In the genomic region with DNA sequence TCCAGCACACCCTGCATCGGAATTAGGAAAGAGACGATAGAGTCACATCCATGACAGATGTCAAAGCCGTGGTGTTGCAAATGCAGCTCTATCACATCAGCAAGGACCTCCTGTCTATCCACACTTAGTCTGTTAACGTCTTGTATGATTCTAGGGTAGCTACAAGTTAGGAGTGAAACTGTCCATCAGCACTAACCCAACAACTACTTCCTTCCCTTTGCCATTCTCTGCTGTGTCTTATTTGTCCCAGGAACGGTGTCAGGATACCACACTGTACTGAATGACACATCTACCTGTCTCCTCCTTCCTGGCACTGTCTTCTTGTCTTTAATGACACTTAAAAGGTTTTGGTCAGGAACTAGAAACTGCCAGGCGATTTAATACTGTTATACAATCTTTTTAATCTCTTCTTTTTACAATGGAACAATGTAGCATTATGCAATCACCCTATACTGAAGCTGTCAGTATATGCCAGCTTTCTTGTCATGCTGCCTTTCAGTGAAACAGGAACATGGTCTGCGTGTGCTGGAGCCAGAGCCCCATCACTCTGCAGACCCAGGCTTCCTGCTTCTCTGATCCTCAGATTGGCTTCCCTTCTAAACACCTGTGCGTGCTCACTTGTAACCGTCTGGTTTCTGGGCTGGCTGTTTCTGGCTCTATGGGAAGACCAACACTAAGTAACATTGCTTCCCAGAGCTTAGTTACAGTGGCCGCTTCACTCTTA, we compare ENCODE assay signal across 23 mouse cellular contexts.
DNase-seq lines count a peak whose midpoint lies in the region; ATAC-seq and TF ChIP-seq lines count a peak whose summit lies in the region.
"Had no signal": no experiment of that assay in that cellular context is flagged by ENCODE, and none has a peak within 500 bp of the region (broad histone marks: within the 10 kb centered on the region; RNA-seq: fewer than 3 reads in every experiment).

No protein-coding gene starts in this region.

- no peak for TF ChIP-seq CTCF in layer of hippocampus, adult 2 months (conservative IDR thresholded peaks at IDR 0.05)
- no peak for TF ChIP-seq CTCF in thymus, adult 2 months (IDR thresholded peaks at IDR 0.05; ENCODE audit: borderline replicate concordance, control insufficient read depth, extremely low read depth, insufficient read depth, low read length, poor library complexity)

- H3K36me3 ChIP-seq in thymus, adult 2 months (ENCODE audit: control insufficient read depth, insufficient read depth, low read length) = no peaks in the 10 kb centered on the region
- H3K36me3 ChIP-seq: forebrain, embryonic 10.5 days; limb, embryonic 15.5 days had no signal

- no peaks in the 10 kb centered on the region for H3K27me3 ChIP-seq in thymus, adult 2 months (ENCODE audit: control insufficient read depth, insufficient read depth, low read length)
- H3K27me3 ChIP-seq: limb, embryonic 15.5 days had no signal

- peak; percentile 64 for ATAC-seq in megakaryocyte, adult 5-6 weeks (ENCODE audit: poor library complexity, severe bottlenecking)
- ATAC-seq: hindbrain, postnatal 0 days; intestine, embryonic 16.5 days; midbrain, embryonic 16.5 days had no signal

- H3K4me3 ChIP-seq in layer of hippocampus, adult 2 months = no peak overlapping the region
- no peak overlapping the region for H3K4me3 ChIP-seq in thymus, adult 2 months (ENCODE audit: control insufficient read depth, insufficient read depth, low read length)
- H3K4me3 ChIP-seq: forebrain, embryonic 10.5 days; gastrocnemius, adult 2 months; limb, embryonic 15.5 days; myocyte had no signal

- no peaks in the 10 kb centered on the region for H3K4me1 ChIP-seq in thymus, adult 2 months (replicated peaks; ENCODE audit: control insufficient read depth, insufficient read depth, low read length)
- H3K4me1 ChIP-seq: forebrain, embryonic 10.5 days; limb, embryonic 15.5 days had no signal

- WGBS in thymus, adult 2 months = 57% methylated on average over 10 of the region's 10 CpGs

- no peak for DNase-seq in layer of hippocampus, adult 2 months (ENCODE audit: low spot score in 2 of 2)
- DNase-seq in layer of hippocampus, adult 11-12 months (ENCODE audit: low spot score) = no peak
- peak; percentile 2 for DNase-seq in thymus, postnatal 25 days
- DNase-seq in thymus, adult 2 months = no peak
- DNase-seq in embryo, embryonic 9.5 days (ENCODE audit: extremely low spot score) = no peak
- DNase-seq in adrenal gland, postnatal 25 days = no peak
- DNase-seq: adrenal gland, adult 2 months; cerebellum, adult 18-20 months; cerebellum, postnatal 14 days; gastrocnemius, adult 2 months; kidney, adult 9 months; kidney, postnatal 25 days; lung, embryonic 14.5 days; right cerebral cortex, postnatal 25 days; spleen, adult 18-20 months had no signal

- no peak for TF ChIP-seq POLR2A in thymus, adult 2 months (IDR thresholded peaks at IDR 0.05; ENCODE audit: control insufficient read depth, extremely low read depth, insufficient read depth, low read length, poor library complexity)

- H3K27ac ChIP-seq in layer of hippocampus, adult 2 months = 0 out of 2 replicates have a peak overlapping the region, but pooled peaks have one; percentile 10
- no peak overlapping the region for H3K27ac ChIP-seq in thymus, adult 2 months (ENCODE audit: control insufficient read depth, insufficient read depth, low read length)
- H3K27ac ChIP-seq: forebrain, embryonic 10.5 days; gastrocnemius, adult 2 months; hindbrain, postnatal 0 days; limb, embryonic 15.5 days; liver, embryonic 14.5 days had no signal
